Mouse (Mus musculus) midbrain, embryonic 13.5 days (tissue): ENCODE measurements around the gene Ssbp1. TPM values are rescaled to one million over a fixed set of nuclear protein-coding genes. Genes with fewer than 3 reads are reported as not detected.

Source experiments
- ATAC-seq: fragments of 200-750 bp; cut with Nextera tagmentation; 2 replicates; pipeline ENCODE4 v1.8.0; 2017; ENCODE audit warnings: mild to moderate bottlenecking, moderate TSS enrichment, moderate library complexity
- H3K27ac ChIP-seq: fragments of 300-500 bp; sonication (generic); 2 replicates; pipeline ENCODE4 v1.5.1; 2015; ENCODE audit warnings: inconsistent platforms, mild to moderate bottlenecking, moderate library complexity
- H3K27me3 ChIP-seq: fragments of 300-500 bp; sonication (generic); 2 replicates; pipeline ENCODE4 v1.6.1; 2015; ENCODE audit warnings: mild to moderate bottlenecking, inconsistent platforms
- H3K36me3 ChIP-seq: fragments of 300-500 bp; sonication (generic); 2 replicates; pipeline ENCODE4 v1.6.1; 2015; ENCODE audit warnings: mild to moderate bottlenecking, inconsistent platforms
- H3K4me1 ChIP-seq: fragments of 300-500 bp; sonication (generic); replicated peaks from 2 replicates; pipeline ENCODE4 v1.6.1; 2015; ENCODE audit warnings: inconsistent platforms
- H3K4me2 ChIP-seq: fragments of 300-500 bp; sonication (generic); replicated peaks from 2 replicates; pipeline ENCODE4 v1.6.1; 2015; ENCODE audit warnings: moderate library complexity, mild to moderate bottlenecking, inconsistent platforms
- H3K4me3 ChIP-seq: fragments of 300-500 bp; sonication (generic); replicated peaks from 2 replicates; pipeline ENCODE4 v1.5.1; 2015; ENCODE audit warnings: mild to moderate bottlenecking, inconsistent platforms
- H3K9ac ChIP-seq: fragments of 300-500 bp; sonication (generic); replicated peaks from 2 replicates; pipeline ENCODE4 v1.6.1; 2015; ENCODE audit warnings: mild to moderate bottlenecking, inconsistent platforms
- H3K9me3 ChIP-seq: fragments of 300-500 bp; sonication (generic); 2 replicates; pipeline ENCODE4 v1.6.1; 2016; ENCODE audit warnings: mild to moderate bottlenecking, inconsistent platforms
- WGBS: fragments of 180-500 bp; shearing (Covaris S2); methylation state at CpG from one replicate; pipeline ENCODE4 v1.1.7; 2015; 5-methylcytosine and 5-hydroxymethylcytosine counted together
- polyA plus RNA-seq: library from polyadenylated mRNA; unstranded; fragments of >200 nt; fragmentation: Nextera tagmentation; extraction: Ambion mirVana; gene quantifications from 2 replicates; pipeline ENCODE4 v1.2.1, GENCODE M21; 2015

Gene Ssbp1
- 152 and 165 TPM in 2 replicates for polyA plus RNA-seq

- no peaks in the 10 kb centered on the region for H3K9me3 ChIP-seq
- ATAC-seq: peak; percentile 98
- peaks cover 24% of the 10 kb centered on the region for H3K36me3 ChIP-seq
- H3K4me1 ChIP-seq: peaks cover 21% of the 10 kb centered on the region
- H3K9ac ChIP-seq: peak within 1 kb of the TSS; percentile 86
- under 1% methylated on average over 54 of the region's 54 CpGs for WGBS
- H3K4me2 ChIP-seq: peak within 1 kb of the TSS; percentile 71
- H3K27ac ChIP-seq: peak within 1 kb of the TSS; percentile 94
- H3K4me3 ChIP-seq: peak within 1 kb of the TSS; percentile 78
- H3K27me3 ChIP-seq: no peaks in the 10 kb centered on the region
These were observed at the start of gene Ssbp1 for GRCm38 (mm10) chr6:40470916-40471719. Gene Ssbp1, plus strand, starts transcription at chr6:40471352.

GRCm38 (mm10) chr6:40423013-40423412 is 48.1 kb upstream of the Ssbp1 start:
- Histone ChIP-seq H3K27me3 (no peaks in the 10 kb centered on the region), H3K36me3 (peaks cover 20% of the 10 kb centered on the region), H3K9ac (no peak overlapping the region), H3K4me2 (no peak overlapping the region), H3K27ac (no peak overlapping the region), H3K4me3 (no peak overlapping the region), H3K9me3 (no peaks in the 10 kb centered on the region), H3K4me1 (no peaks in the 10 kb centered on the region)
- WGBS: 90% methylated on average over 1 of the region's 1 CpGs
- no peak for ATAC-seq

- H3K4me2 ChIP-seq: no peak overlapping the region
- peaks cover 15% of the 10 kb centered on the region for H3K36me3 ChIP-seq
- no peak overlapping the region for H3K27ac ChIP-seq
- no peaks in the 10 kb centered on the region for H3K27me3 ChIP-seq
- no peaks in the 10 kb centered on the region for H3K4me1 ChIP-seq
- no peaks in the 10 kb centered on the region for H3K9me3 ChIP-seq
- H3K4me3 ChIP-seq: no peak overlapping the region
- ATAC-seq: no peak
- 61% methylated on average over 1 of the region's 1 CpGs for WGBS
- no peak overlapping the region for H3K9ac ChIP-seq
These were observed 47.4 kb upstream of the Ssbp1 start for GRCm38 (mm10) chr6:40423774-40424173.

- ATAC-seq: no peak
- 84% methylated on average over 7 of the region's 7 CpGs for WGBS
- Histone ChIP-seq H3K4me2 (no peak overlapping the region), H3K4me1 (peaks cover 13% of the 10 kb centered on the region; the same call in 1 of the 2 replicates), H3K4me3 (no peak overlapping the region), H3K27ac (no peak overlapping the region), H3K9ac (no peak overlapping the region), H3K27me3 (no peaks in the 10 kb centered on the region), H3K36me3 (0 out of 2 replicates have a peak, but pooled peaks cover 2% of the 10 kb centered on the region), H3K9me3 (no peaks in the 10 kb centered on the region)
These were observed 43.7 kb upstream of the Ssbp1 start for GRCm38 (mm10) chr6:40427441-40427840.

- H3K4me2 ChIP-seq: no peak overlapping the region
- H3K36me3 ChIP-seq: no peaks in the 10 kb centered on the region
- H3K27me3 ChIP-seq: no peaks in the 10 kb centered on the region
- 71% methylated on average over 3 of the region's 3 CpGs for WGBS
- no peak overlapping the region for H3K9ac ChIP-seq
- ATAC-seq: no peak
- peaks cover 21% of the 10 kb centered on the region for H3K4me1 ChIP-seq
- H3K9me3 ChIP-seq: no peaks in the 10 kb centered on the region
- no peak overlapping the region for H3K27ac ChIP-seq
- no peak overlapping the region for H3K4me3 ChIP-seq
These were observed 42.5 kb upstream of the Ssbp1 start for GRCm38 (mm10) chr6:40428696-40429095.

GRCm38 (mm10) chr6:40429521-40429931 is 41.6 kb upstream of the Ssbp1 start:
- Histone ChIP-seq H3K9me3 (no peaks in the 10 kb centered on the region), H3K9ac (no peak overlapping the region), H3K4me2 (no peak overlapping the region), H3K27me3 (no peaks in the 10 kb centered on the region), H3K36me3 (no peaks in the 10 kb centered on the region), H3K4me3 (no peak overlapping the region), H3K4me1 (peaks cover 30% of the 10 kb centered on the region), H3K27ac (no peak overlapping the region)
- WGBS: 58% methylated on average over 4 of the region's 4 CpGs
- peak; percentile 38; the same call in 1 of the 2 replicates for ATAC-seq

GRCm38 (mm10) chr6:40430251-40430650 is 40.9 kb upstream of the Ssbp1 start:
- ATAC-seq: no peak
- H3K4me1 ChIP-seq: peaks cover 35% of the 10 kb centered on the region
- no peak overlapping the region for H3K4me3 ChIP-seq
- no peak overlapping the region for H3K9ac ChIP-seq
- 91% methylated on average over 3 of the region's 3 CpGs for WGBS
- H3K27ac ChIP-seq: no peak overlapping the region
- H3K27me3 ChIP-seq: no peaks in the 10 kb centered on the region
- no peaks in the 10 kb centered on the region for H3K36me3 ChIP-seq
- no peaks in the 10 kb centered on the region for H3K9me3 ChIP-seq
- no peak overlapping the region for H3K4me2 ChIP-seq

GRCm38 (mm10) chr6:40430878-40431277 is 40.3 kb upstream of the Ssbp1 start:
- Histone ChIP-seq H3K4me2 (no peak overlapping the region), H3K27ac (no peak overlapping the region), H3K4me3 (no peak overlapping the region)

GRCm38 (mm10) chr6:40431356-40431755 is 39.8 kb upstream of the Ssbp1 start:
- no peaks in the 10 kb centered on the region for H3K27me3 ChIP-seq
- H3K4me1 ChIP-seq: peaks cover 36% of the 10 kb centered on the region
- no peak overlapping the region for H3K4me3 ChIP-seq
- H3K9me3 ChIP-seq: no peaks in the 10 kb centered on the region
- no peak for ATAC-seq
- H3K4me2 ChIP-seq: no peak overlapping the region
- whole genome bisulfite sequencing: 65% methylated on average over 4 of the region's 4 CpGs
- H3K27ac ChIP-seq: no peak overlapping the region
- H3K36me3 ChIP-seq: no peaks in the 10 kb centered on the region
- no peak overlapping the region for H3K9ac ChIP-seq

More at GRCm38 (mm10) chr6:40430878-40431277, 40.3 kb upstream of the Ssbp1 start:
- Histone ChIP-seq H3K36me3 (no peaks in the 10 kb centered on the region), H3K9me3 (no peaks in the 10 kb centered on the region), H3K4me1 (peaks cover 35% of the 10 kb centered on the region), H3K27me3 (no peaks in the 10 kb centered on the region), H3K9ac (no peak overlapping the region)
- no peak for ATAC-seq
- WGBS: 70% methylated on average over 3 of the region's 3 CpGs

- H3K36me3 ChIP-seq: no peaks in the 10 kb centered on the region
- no peaks in the 10 kb centered on the region for H3K27me3 ChIP-seq
- H3K27ac ChIP-seq: no peak overlapping the region
- ATAC-seq: no peak
- no peak overlapping the region for H3K9ac ChIP-seq
- no peak overlapping the region for H3K4me3 ChIP-seq
- no peaks in the 10 kb centered on the region for H3K9me3 ChIP-seq
- no peak overlapping the region for H3K4me2 ChIP-seq
- peaks cover 39% of the 10 kb centered on the region for H3K4me1 ChIP-seq
These were observed 39.3 kb upstream of the Ssbp1 start for GRCm38 (mm10) chr6:40431812-40432211.

- no peak overlapping the region for H3K9ac ChIP-seq
- H3K36me3 ChIP-seq: no peaks in the 10 kb centered on the region
- no peaks in the 10 kb centered on the region for H3K9me3 ChIP-seq
- no peak overlapping the region for H3K27ac ChIP-seq
- H3K4me1 ChIP-seq: peaks cover 39% of the 10 kb centered on the region
- no peak overlapping the region for H3K4me2 ChIP-seq
- H3K4me3 ChIP-seq: no peak overlapping the region
- WGBS: 89% methylated on average over 17 of the region's 17 CpGs
- no peak for ATAC-seq
- peaks cover 6% of the 10 kb centered on the region for H3K27me3 ChIP-seq
These were observed 38.5 kb upstream of the Ssbp1 start for GRCm38 (mm10) chr6:40432346-40433275.

- ATAC-seq: no peak
- H3K4me3 ChIP-seq: peak overlapping the region; percentile 79
- H3K4me1 ChIP-seq: peaks cover 39% of the 10 kb centered on the region
- H3K4me2 ChIP-seq: peak overlapping the region; percentile 83
- H3K9ac ChIP-seq: peak overlapping the region; percentile 91
- no peaks in the 10 kb centered on the region for H3K36me3 ChIP-seq
- 8% methylated on average over 7 of the region's 7 CpGs for WGBS
- peak overlapping the region; percentile 91; the same call in 1 of the 2 replicates for H3K27ac ChIP-seq
- H3K27me3 ChIP-seq: peaks cover 12% of the 10 kb centered on the region
- H3K9me3 ChIP-seq: no peaks in the 10 kb centered on the region
These were observed 36.5 kb upstream of the Ssbp1 start for GRCm38 (mm10) chr6:40434697-40435096.
